Mouse (Mus musculus) liver, embryonic 13.5 days (tissue): Measurements from ENCODE around the gene Asah2. TPM values are rescaled to one million over a fixed set of nuclear protein-coding genes. Genes with fewer than 3 reads are reported as not detected.

ENCODE experiments used
- ATAC-seq: fragments of 200-750 bp; cut with Nextera tagmentation; 2 replicates; pipeline ENCODE4 v1.8.0; 2017; ENCODE audit warnings: low read depth, mild to moderate bottlenecking, moderate number of reproducible peaks, moderate library complexity
- DNase-seq: peaks from one replicate; pipeline ENCODE4 v3.0.0; 2022
- H3K27ac ChIP-seq: fragments of 300-500 bp; sonication (generic); 2 replicates; pipeline ENCODE4 v1.5.1; 2015; ENCODE audit warnings: moderate library complexity, mild to moderate bottlenecking, inconsistent platforms
- H3K27me3 ChIP-seq: fragments of 300-500 bp; sonication (generic); 2 replicates; pipeline ENCODE4 v1.6.1; 2015; ENCODE audit warnings: mild to moderate bottlenecking, inconsistent platforms
- H3K36me3 ChIP-seq: fragments of 300-500 bp; sonication (generic); 2 replicates; pipeline ENCODE4 v1.6.1; 2015; ENCODE audit warnings: mild to moderate bottlenecking, inconsistent platforms
- H3K4me1 ChIP-seq: fragments of 300-500 bp; sonication (generic); replicated peaks from 2 replicates; pipeline ENCODE4 v1.6.1; 2015; ENCODE audit warnings: inconsistent platforms
- H3K4me2 ChIP-seq: fragments of 300-500 bp; sonication (generic); 2 replicates; pipeline ENCODE4 v1.6.1; 2015; ENCODE audit warnings: inconsistent platforms, mild to moderate bottlenecking, moderate library complexity
- H3K4me3 ChIP-seq: fragments of 300-500 bp; sonication (generic); replicated peaks from 2 replicates; pipeline ENCODE4 v1.5.1; 2015; ENCODE audit warnings: mild to moderate bottlenecking, inconsistent platforms
- H3K9ac ChIP-seq: fragments of 300-500 bp; sonication (generic); 2 replicates; pipeline ENCODE4 v1.6.1; 2015; ENCODE audit warnings: mild to moderate bottlenecking, inconsistent platforms
- H3K9me3 ChIP-seq: fragments of 300-500 bp; sonication (generic); replicated peaks from 2 replicates; pipeline ENCODE4 v1.6.1; 2016; ENCODE audit warnings: inconsistent platforms
- WGBS: fragments of 180-500 bp; shearing (Covaris S2); methylation state at CpG from one replicate; pipeline ENCODE4 v1.1.7; 2015; ENCODE audit not compliant: insufficient replicate concordance; 5-methylcytosine and 5-hydroxymethylcytosine counted together
- polyA plus RNA-seq: library from polyadenylated mRNA; unstranded; fragments of >200 nt; fragmentation: Nextera tagmentation; extraction: Ambion mirVana; gene quantifications from 2 replicates; pipeline ENCODE4 v1.2.1, GENCODE M21; 2015

Asah2 gene
- polyA plus RNA-seq, 1 experiment from 2014 or later, result 0.23 TPM

GRCm38 (mm10) chr19:32056252-32056651, 51.8 kb downstream of the Asah2 start:
- H3K9ac ChIP-seq, result no peak overlapping the region
- H3K27me3 ChIP-seq, result no peaks in the 10 kb centered on the region
- H3K4me2 ChIP-seq, result no peak overlapping the region
- no peaks in the 10 kb centered on the region for H3K4me1 ChIP-seq
- H3K27ac ChIP-seq, result no peak overlapping the region
- H3K36me3 ChIP-seq, result no peaks in the 10 kb centered on the region
- no peak overlapping the region for H3K4me3 ChIP-seq
- no peak for ATAC-seq
- no peak for DNase-seq
- no peaks in the 10 kb centered on the region for H3K9me3 ChIP-seq
- WGBS, result 41% methylated on average over 1 of the region's 1 CpGs

- ATAC-seq (no peak), DNase-seq (no peak)
- H3K4me1 ChIP-seq, result no peaks in the 10 kb centered on the region
- H3K4me2 ChIP-seq, result no peak overlapping the region
- no peak overlapping the region for H3K9ac ChIP-seq
- WGBS, result 35% methylated on average over 1 of the region's 1 CpGs
- H3K27me3 ChIP-seq, result no peaks in the 10 kb centered on the region
- H3K4me3 ChIP-seq, result no peak overlapping the region
- H3K36me3 ChIP-seq, result no peaks in the 10 kb centered on the region
- H3K9me3 ChIP-seq, result no peaks in the 10 kb centered on the region
- H3K27ac ChIP-seq, result no peak overlapping the region
Measured at GRCm38 (mm10) chr19:32055725-32056124, 52.3 kb downstream of the Asah2 start.

GRCm38 (mm10) chr19:32051251-32051650, 56.8 kb downstream of the Asah2 start:
- no peak for DNase-seq
- Histone ChIP-seq H3K27me3 (no peaks in the 10 kb centered on the region), H3K27ac (no peak overlapping the region), H3K9ac (no peak overlapping the region), H3K4me2 (no peak overlapping the region), H3K36me3 (no peaks in the 10 kb centered on the region), H3K9me3 (no peaks in the 10 kb centered on the region), H3K4me3 (no peak overlapping the region), H3K4me1 (no peaks in the 10 kb centered on the region)
- 58% methylated on average over 2 of the region's 2 CpGs for WGBS
- no peak for ATAC-seq

GRCm38 (mm10) chr19:32032881-32033280, 75.1 kb downstream of the Asah2 start:
- ATAC-seq (no peak), DNase-seq (no peak)
- H3K36me3 ChIP-seq, result no peaks in the 10 kb centered on the region
- no peak overlapping the region for H3K4me3 ChIP-seq
- H3K4me1 ChIP-seq, result no peaks in the 10 kb centered on the region
- no peak overlapping the region for H3K9ac ChIP-seq
- no peaks in the 10 kb centered on the region for H3K9me3 ChIP-seq
- no peaks in the 10 kb centered on the region for H3K27me3 ChIP-seq
- H3K27ac ChIP-seq, result no peak overlapping the region
- H3K4me2 ChIP-seq, result no peak overlapping the region
- WGBS, result 66% methylated on average over 4 of the region's 4 CpGs

- H3K27me3 ChIP-seq, result no peaks in the 10 kb centered on the region
- H3K4me1 ChIP-seq, result no peaks in the 10 kb centered on the region
- no peaks in the 10 kb centered on the region for H3K9me3 ChIP-seq
- no peak overlapping the region for H3K4me3 ChIP-seq
- H3K9ac ChIP-seq, result no peak overlapping the region
- DNase-seq (peak; percentile 5), ATAC-seq (no peak)
- no peak overlapping the region for H3K27ac ChIP-seq
- 0% methylated on average over 1 of the region's 1 CpGs for WGBS
- no peak overlapping the region for H3K4me2 ChIP-seq
- H3K36me3 ChIP-seq, result no peaks in the 10 kb centered on the region
Measured at GRCm38 (mm10) chr19:32030430-32030829, 77.6 kb downstream of the Asah2 start.

GRCm38 (mm10) chr19:32025443-32025842, 82.6 kb downstream of the Asah2 start:
- Histone ChIP-seq H3K9me3 (no peaks in the 10 kb centered on the region), H3K27ac (no peak overlapping the region)
- WGBS, result 81% methylated on average over 3 of the region's 3 CpGs

GRCm38 (mm10) chr19:32019722-32020121, 88.3 kb downstream of the Asah2 start:
- WGBS, result 75% methylated on average over 8 of the region's 8 CpGs
- H3K27ac ChIP-seq, result no peak overlapping the region
- H3K9me3 ChIP-seq, result no peaks in the 10 kb centered on the region
- H3K4me2 ChIP-seq, result no peak overlapping the region
- no peak overlapping the region for H3K4me3 ChIP-seq
- H3K9ac ChIP-seq, result no peak overlapping the region
- ATAC-seq (no peak), DNase-seq (no peak)
- H3K36me3 ChIP-seq, result no peaks in the 10 kb centered on the region
- H3K27me3 ChIP-seq, result no peaks in the 10 kb centered on the region
- H3K4me1 ChIP-seq, result peaks cover 6% of the 10 kb centered on the region

More at GRCm38 (mm10) chr19:32025443-32025842, 82.6 kb downstream of the Asah2 start:
- H3K9ac ChIP-seq, result no peak overlapping the region
- no peak for DNase-seq
- no peak overlapping the region for H3K4me3 ChIP-seq
- no peaks in the 10 kb centered on the region for H3K4me1 ChIP-seq
- H3K27me3 ChIP-seq, result no peaks in the 10 kb centered on the region
- no peak for ATAC-seq
- no peak overlapping the region for H3K4me2 ChIP-seq
- no peaks in the 10 kb centered on the region for H3K36me3 ChIP-seq

GRCm38 (mm10) chr19:32018585-32018984, 89.4 kb downstream of the Asah2 start:
- H3K27me3 ChIP-seq, result no peaks in the 10 kb centered on the region
- no peak for ATAC-seq
- H3K4me2 ChIP-seq, result no peak overlapping the region
- no peak overlapping the region for H3K4me3 ChIP-seq
- H3K9me3 ChIP-seq, result no peaks in the 10 kb centered on the region
- H3K4me1 ChIP-seq, result peaks cover 6% of the 10 kb centered on the region
- no peaks in the 10 kb centered on the region for H3K36me3 ChIP-seq
- no peak overlapping the region for H3K27ac ChIP-seq
- no peak overlapping the region for H3K9ac ChIP-seq
- no peak for DNase-seq
- 43% methylated on average over 7 of the region's 7 CpGs for WGBS

GRCm38 (mm10) chr19:32018053-32018452, 90.0 kb downstream of the Asah2 start:
- Histone ChIP-seq H3K4me2 (no peak overlapping the region), H3K36me3 (no peaks in the 10 kb centered on the region), H3K27ac (no peak overlapping the region), H3K4me1 (peaks cover 6% of the 10 kb centered on the region), H3K27me3 (no peaks in the 10 kb centered on the region), H3K4me3 (no peak overlapping the region), H3K9ac (no peak overlapping the region), H3K9me3 (no peaks in the 10 kb centered on the region)
- ATAC-seq, result no peak
- WGBS, result 60% methylated on average over 5 of the region's 5 CpGs
- no peak for DNase-seq

DNA sequence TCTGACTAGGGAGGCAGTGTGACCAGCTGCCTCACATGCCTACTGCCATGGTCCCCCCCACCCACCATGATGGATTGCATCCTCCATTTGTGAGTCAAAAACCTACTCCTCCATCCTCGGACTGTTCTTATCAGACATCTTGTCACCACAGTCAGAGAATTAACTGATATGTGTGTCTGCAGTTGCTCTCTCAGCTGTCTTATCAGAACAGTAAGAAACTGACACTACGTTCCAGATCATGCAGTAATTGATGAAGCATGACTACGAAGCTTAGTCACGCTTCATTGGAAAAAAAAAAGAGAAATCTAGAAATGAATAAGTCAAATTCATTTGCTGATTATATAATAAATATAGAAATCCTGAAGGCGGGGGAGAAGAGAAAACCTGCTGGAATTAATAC, 105.4 kb downstream of the Asah2 start:
- H3K4me2 ChIP-seq, result no peak overlapping the region
- ATAC-seq, result no peak

DNA sequence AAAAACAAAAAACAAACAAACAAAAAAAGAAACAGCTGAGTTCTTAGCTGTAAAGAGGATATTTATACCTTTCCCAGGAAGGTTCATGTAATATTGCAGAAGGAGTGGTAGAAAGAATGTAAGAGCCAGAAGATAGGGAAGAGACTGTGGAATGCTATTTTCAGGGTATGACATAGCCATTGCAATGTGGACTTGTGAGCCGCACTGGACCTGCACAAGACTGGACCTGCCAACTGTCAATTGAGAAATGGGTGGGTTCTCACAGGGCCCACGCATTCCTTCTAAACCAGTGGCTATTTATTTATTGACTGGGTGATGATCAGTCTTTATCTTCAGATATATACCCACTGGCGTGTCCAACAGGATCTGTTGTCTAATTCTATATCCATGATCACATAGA, 111.1 kb downstream of the Asah2 start:
- Histone ChIP-seq H3K9ac (no peak overlapping the region), H3K4me2 (no peak overlapping the region), H3K4me1 (no peaks in the 10 kb centered on the region), H3K27me3 (no peaks in the 10 kb centered on the region), H3K4me3 (no peak overlapping the region), H3K27ac (no peak overlapping the region), H3K36me3 (no peaks in the 10 kb centered on the region), H3K9me3 (no peaks in the 10 kb centered on the region)
- DNase-seq (no peak), ATAC-seq (no peak)
- 70% methylated on average over 3 of the region's 3 CpGs for WGBS

More for the DNA sequence above, 105.4 kb downstream of the Asah2 start:
- no peaks in the 10 kb centered on the region for H3K36me3 ChIP-seq
- H3K27ac ChIP-seq, result no peak overlapping the region
- no peaks in the 10 kb centered on the region for H3K4me1 ChIP-seq
- H3K9me3 ChIP-seq, result no peaks in the 10 kb centered on the region
- H3K27me3 ChIP-seq, result no peaks in the 10 kb centered on the region
- no peak overlapping the region for H3K9ac ChIP-seq
- no peak overlapping the region for H3K4me3 ChIP-seq
- WGBS, result 48% methylated on average over 5 of the region's 5 CpGs
- DNase-seq, result no peak

GRCm38 (mm10) chr19:31991057-31991456, 117.0 kb downstream of the Asah2 start:
- Histone ChIP-seq H3K4me1 (no peaks in the 10 kb centered on the region), H3K27ac (no peak overlapping the region), H3K9me3 (no peaks in the 10 kb centered on the region), H3K4me2 (no peak overlapping the region), H3K27me3 (no peaks in the 10 kb centered on the region), H3K4me3 (no peak overlapping the region), H3K36me3 (no peaks in the 10 kb centered on the region), H3K9ac (no peak overlapping the region)
- DNase-seq, result no peak
- 69% methylated on average over 6 of the region's 6 CpGs for WGBS
- no peak for ATAC-seq
